Mouse (Mus musculus): Measurements from ENCODE around the gene Atp1a1. TPM values are rescaled to one million over a fixed set of nuclear protein-coding genes. Genes with fewer than 3 reads are reported as not detected.

Gene Atp1a1
- 277 and 294 TPM in 2 replicates for polyA plus RNA-seq (2016; fragmentation: Nextera tagmentation; extraction: Ambion mirVana)

GRCm38 (mm10) chr3:101604550-101605223 lies at the start of gene Atp1a1:
Gene Atp1a1, minus strand, starts transcription at chr3:101604684.
- Histone ChIP-seq H3K27ac (ENCODE audit: poor library complexity, severe bottlenecking) (peak within 1 kb of the TSS; percentile 97), H3K4me2 (peak within 1 kb of the TSS; percentile 68), H3K36me3 (no peaks in the 10 kb centered on the region), H3K27me3 (replicated peaks) (no peaks in the 10 kb centered on the region), H3K4me3 (peak within 1 kb of the TSS; percentile 88), H3K4me1 (replicated peaks) (peaks cover 42% of the 10 kb centered on the region), H3K9me3 (replicated peaks) (no peaks in the 10 kb centered on the region), H3K9ac (peak within 1 kb of the TSS; percentile 95)
- under 1% methylated on average over 62 of the region's 64 CpGs for WGBS
- ATAC-seq (ENCODE audit: insufficient number of reproducible peaks, low FRiP score) = peak; percentile 95

GRCm38 (mm10) chr3:101653446-101653845 lies 49.0 kb upstream of the Atp1a1 start:
- no peaks in the 10 kb centered on the region for H3K27me3 ChIP-seq (replicated peaks)
- H3K4me1 ChIP-seq (replicated peaks) = peaks cover 3% of the 10 kb centered on the region; the same call in 1 of the 2 replicates
- H3K4me2 ChIP-seq = no peak overlapping the region
- no peaks in the 10 kb centered on the region for H3K9me3 ChIP-seq (replicated peaks)
- no peak overlapping the region for H3K4me3 ChIP-seq
- H3K36me3 ChIP-seq = no peaks in the 10 kb centered on the region
- H3K9ac ChIP-seq = no peak overlapping the region
- H3K27ac ChIP-seq (ENCODE audit: poor library complexity, severe bottlenecking) = no peak overlapping the region
- no peak for ATAC-seq (ENCODE audit: insufficient number of reproducible peaks, low FRiP score)
- 40% methylated on average over 7 of the region's 7 CpGs for WGBS

- no peaks in the 10 kb centered on the region for H3K36me3 ChIP-seq
- 71% methylated on average over 2 of the region's 2 CpGs for WGBS
- no peaks in the 10 kb centered on the region for H3K27me3 ChIP-seq (replicated peaks)
- ATAC-seq (ENCODE audit: insufficient number of reproducible peaks, low FRiP score) = no peak
- H3K27ac ChIP-seq (ENCODE audit: poor library complexity, severe bottlenecking) = no peak overlapping the region
- no peak overlapping the region for H3K4me2 ChIP-seq
- no peak overlapping the region for H3K4me3 ChIP-seq
- no peaks in the 10 kb centered on the region for H3K9me3 ChIP-seq (replicated peaks)
- H3K9ac ChIP-seq = no peak overlapping the region
- H3K4me1 ChIP-seq (replicated peaks) = peaks cover 3% of the 10 kb centered on the region; the same call in 1 of the 2 replicates
These were observed 48.5 kb upstream of the Atp1a1 start for GRCm38 (mm10) chr3:101652967-101653366.

GRCm38 (mm10) chr3:101650328-101650727 lies 45.8 kb upstream of the Atp1a1 start:
- 66% methylated on average over 2 of the region's 2 CpGs for WGBS
- no peaks in the 10 kb centered on the region for H3K9me3 ChIP-seq (replicated peaks)
- no peak for ATAC-seq (ENCODE audit: insufficient number of reproducible peaks, low FRiP score)

GRCm38 (mm10) chr3:101649271-101649670 lies 44.8 kb upstream of the Atp1a1 start:
- peaks cover 9% of the 10 kb centered on the region; the same call in 1 of the 2 replicates for H3K4me1 ChIP-seq (replicated peaks)
- H3K4me3 ChIP-seq = no peak overlapping the region
- H3K27ac ChIP-seq (ENCODE audit: poor library complexity, severe bottlenecking) = no peak overlapping the region
- H3K27me3 ChIP-seq (replicated peaks) = no peaks in the 10 kb centered on the region
- H3K9ac ChIP-seq = no peak overlapping the region
- no peaks in the 10 kb centered on the region for H3K36me3 ChIP-seq
- no peaks in the 10 kb centered on the region for H3K9me3 ChIP-seq (replicated peaks)
- H3K4me2 ChIP-seq = no peak overlapping the region
- WGBS = 60% methylated on average over 2 of the region's 2 CpGs
- ATAC-seq (ENCODE audit: insufficient number of reproducible peaks, low FRiP score) = no peak

More at GRCm38 (mm10) chr3:101650328-101650727, 45.8 kb upstream of the Atp1a1 start:
- Histone ChIP-seq H3K4me2 (no peak overlapping the region), H3K9ac (no peak overlapping the region), H3K36me3 (no peaks in the 10 kb centered on the region), H3K27ac (ENCODE audit: poor library complexity, severe bottlenecking) (no peak overlapping the region), H3K4me1 (replicated peaks) (peaks cover 9% of the 10 kb centered on the region; the same call in 1 of the 2 replicates), H3K27me3 (replicated peaks) (no peaks in the 10 kb centered on the region), H3K4me3 (no peak overlapping the region)

- WGBS = 75% methylated on average over 13 of the region's 13 CpGs
- ATAC-seq (ENCODE audit: insufficient number of reproducible peaks, low FRiP score) = no peak
- H3K4me1 ChIP-seq (replicated peaks) = peaks cover 6% of the 10 kb centered on the region; the same call in 1 of the 2 replicates
These were observed 43.8 kb upstream of the Atp1a1 start for GRCm38 (mm10) chr3:101648096-101648793.

GRCm38 (mm10) chr3:101646806-101647205 lies 42.3 kb upstream of the Atp1a1 start:
- H3K27me3 ChIP-seq (replicated peaks) = no peaks in the 10 kb centered on the region
- H3K4me3 ChIP-seq = no peak overlapping the region
- no peak overlapping the region for H3K4me2 ChIP-seq
- H3K27ac ChIP-seq (ENCODE audit: poor library complexity, severe bottlenecking) = no peak overlapping the region
- WGBS = 61% methylated on average over 5 of the region's 5 CpGs
- no peaks in the 10 kb centered on the region for H3K9me3 ChIP-seq (replicated peaks)
- H3K4me1 ChIP-seq (replicated peaks) = peaks cover 6% of the 10 kb centered on the region
- ATAC-seq (ENCODE audit: insufficient number of reproducible peaks, low FRiP score) = no peak
- H3K36me3 ChIP-seq = no peaks in the 10 kb centered on the region
- H3K9ac ChIP-seq = no peak overlapping the region

More at GRCm38 (mm10) chr3:101648096-101648793, 43.8 kb upstream of the Atp1a1 start:
- Histone ChIP-seq H3K4me3 (no peak overlapping the region), H3K27ac (ENCODE audit: poor library complexity, severe bottlenecking) (no peak overlapping the region), H3K36me3 (no peaks in the 10 kb centered on the region), H3K27me3 (replicated peaks) (no peaks in the 10 kb centered on the region), H3K9me3 (replicated peaks) (no peaks in the 10 kb centered on the region), H3K9ac (no peak overlapping the region), H3K4me2 (no peak overlapping the region)

- no peaks in the 10 kb centered on the region for H3K9me3 ChIP-seq (replicated peaks)
These were observed 41.2 kb upstream of the Atp1a1 start for GRCm38 (mm10) chr3:101645569-101646106.

GRCm38 (mm10) chr3:101644062-101644802 lies 39.7 kb upstream of the Atp1a1 start:
- no peak for ATAC-seq (ENCODE audit: insufficient number of reproducible peaks, low FRiP score)
- Histone ChIP-seq H3K9ac (no peak overlapping the region), H3K36me3 (no peaks in the 10 kb centered on the region)

More at GRCm38 (mm10) chr3:101645569-101646106, 41.2 kb upstream of the Atp1a1 start:
- H3K4me2 ChIP-seq = no peak overlapping the region
- H3K27me3 ChIP-seq (replicated peaks) = no peaks in the 10 kb centered on the region
- peaks cover 11% of the 10 kb centered on the region for H3K4me1 ChIP-seq (replicated peaks)
- H3K4me3 ChIP-seq = no peak overlapping the region
- no peak overlapping the region for H3K27ac ChIP-seq (ENCODE audit: poor library complexity, severe bottlenecking)
- 72% methylated on average over 1 of the region's 1 CpGs for WGBS
- H3K9ac ChIP-seq = no peak overlapping the region
- H3K36me3 ChIP-seq = no peaks in the 10 kb centered on the region
- no peak for ATAC-seq (ENCODE audit: insufficient number of reproducible peaks, low FRiP score)

GRCm38 (mm10) chr3:101643264-101643663 lies 38.8 kb upstream of the Atp1a1 start:
- Histone ChIP-seq H3K9me3 (replicated peaks) (no peaks in the 10 kb centered on the region), H3K4me1 (replicated peaks) (peaks cover 14% of the 10 kb centered on the region), H3K9ac (no peak overlapping the region), H3K36me3 (no peaks in the 10 kb centered on the region), H3K4me2 (no peak overlapping the region), H3K27me3 (replicated peaks) (no peaks in the 10 kb centered on the region), H3K4me3 (no peak overlapping the region), H3K27ac (ENCODE audit: poor library complexity, severe bottlenecking) (no peak overlapping the region)
- WGBS = 66% methylated on average over 2 of the region's 2 CpGs
- no peak for ATAC-seq (ENCODE audit: insufficient number of reproducible peaks, low FRiP score)

More at GRCm38 (mm10) chr3:101644062-101644802, 39.7 kb upstream of the Atp1a1 start:
- no peak overlapping the region for H3K27ac ChIP-seq (ENCODE audit: poor library complexity, severe bottlenecking)
- H3K4me2 ChIP-seq = no peak overlapping the region
- peaks cover 14% of the 10 kb centered on the region for H3K4me1 ChIP-seq (replicated peaks)
- 66% methylated on average over 4 of the region's 4 CpGs for WGBS
- no peaks in the 10 kb centered on the region for H3K27me3 ChIP-seq (replicated peaks)
- H3K4me3 ChIP-seq = no peak overlapping the region
- no peaks in the 10 kb centered on the region for H3K9me3 ChIP-seq (replicated peaks)

All from heart, embryonic 12.5 days (tissue).